Mouse (Mus musculus) forebrain, embryonic 16.5 days (tissue): ENCODE measurements around the gene Trappc6a. TPM values are rescaled to one million over a fixed set of nuclear protein-coding genes. Genes with fewer than 3 reads are reported as not detected.

Experiments used
- ATAC-seq: fragments of 200-750 bp; cut with Nextera tagmentation; 2 replicates; pipeline ENCODE4 v1.8.0; 2017; ENCODE audit warnings: mild to moderate bottlenecking, moderate library complexity
- H3K27ac ChIP-seq: fragments of 300-500 bp; sonication (generic); 2 replicates; pipeline ENCODE4 v1.5.1; 2014; ENCODE audit warnings: low read length, control low read depth
- H3K27me3 ChIP-seq: fragments of 300-500 bp; sonication (generic); replicated peaks from 2 replicates; pipeline ENCODE4 v1.6.1; 2014; ENCODE audit warnings: low read length; ENCODE audit not compliant: control insufficient read depth, insufficient read depth
- H3K36me3 ChIP-seq: fragments of 300-500 bp; sonication (generic); 2 replicates; pipeline ENCODE4 v1.6.1; 2014; ENCODE audit not compliant: control insufficient read depth, insufficient read depth
- H3K4me1 ChIP-seq: fragments of 300-500 bp; sonication (generic); replicated peaks from 2 replicates; pipeline ENCODE4 v1.6.1; 2014; ENCODE audit warnings: low read length; ENCODE audit not compliant: control insufficient read depth, insufficient read depth
- H3K4me2 ChIP-seq: fragments of 300-500 bp; sonication (generic); 2 replicates; pipeline ENCODE4 v1.6.1; 2014; ENCODE audit warnings: mild to moderate bottlenecking, low read length, control low read depth
- H3K4me3 ChIP-seq: fragments of 300-500 bp; sonication (generic); replicated peaks from 2 replicates; pipeline ENCODE4 v1.5.1; 2014; ENCODE audit warnings: mild to moderate bottlenecking, low read length, control low read depth
- H3K9ac ChIP-seq: fragments of 300-500 bp; sonication (generic); replicated peaks from 2 replicates; pipeline ENCODE4 v1.6.1; 2014; ENCODE audit warnings: low read depth, low read length, control low read depth
- H3K9me3 ChIP-seq: fragments of 300-500 bp; sonication (generic); 2 replicates; pipeline ENCODE4 v1.6.1; 2016; ENCODE audit warnings: low read length; ENCODE audit not compliant: control insufficient read depth
- WGBS: fragments of 180-500 bp; shearing (Covaris S2); extraction: QIAGEN DNeasy Blood & Tissue Kit; methylation state at CpG from one replicate; pipeline ENCODE4 v1.1.7; 2014; 5-methylcytosine and 5-hydroxymethylcytosine counted together
- polyA plus RNA-seq: library from polyadenylated mRNA; unstranded; fragments of >200 nt; fragmentation: Nextera tagmentation; extraction: Ambion mirVana; gene quantifications from 2 replicates; pipeline ENCODE4 v1.2.1, GENCODE M21; 2015

Gene Trappc6a
- polyA plus RNA-seq, 1 experiment from 2014 or later, result 31.2 TPM

DNA sequence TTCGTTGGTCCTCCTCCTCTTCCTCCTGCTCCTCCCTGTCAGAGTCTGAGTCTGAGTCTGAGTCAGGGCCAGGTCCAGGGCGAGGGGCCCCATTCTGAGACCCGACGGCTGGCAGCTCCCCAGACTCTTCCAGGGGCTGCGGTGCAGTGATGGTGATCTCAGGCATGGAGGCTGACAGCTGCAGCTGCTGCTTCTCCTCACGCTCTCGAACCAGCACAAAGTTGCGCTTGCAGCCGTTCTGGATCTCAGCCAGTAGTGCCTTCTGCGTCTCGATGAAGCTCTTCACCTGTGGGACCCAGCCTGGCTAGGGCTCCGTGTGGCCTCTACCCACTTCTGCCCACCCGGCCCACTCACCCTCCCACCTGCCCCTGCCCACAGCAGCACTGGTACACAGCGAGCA is 24.0 kb downstream of the Trappc6a start:
- no peaks in the 10 kb centered on the region for H3K4me1 ChIP-seq
- no peak overlapping the region for H3K4me3 ChIP-seq
- no peak overlapping the region for H3K4me2 ChIP-seq
- WGBS, result 86% methylated on average over 14 of the region's 14 CpGs
- H3K9ac ChIP-seq, result no peak overlapping the region
- ATAC-seq, result no peak
- no peaks in the 10 kb centered on the region for H3K9me3 ChIP-seq
- H3K36me3 ChIP-seq, result peaks cover 21% of the 10 kb centered on the region; the same call in 1 of the 2 replicates
- H3K27ac ChIP-seq, result no peak overlapping the region
- no peaks in the 10 kb centered on the region for H3K27me3 ChIP-seq

DNA sequence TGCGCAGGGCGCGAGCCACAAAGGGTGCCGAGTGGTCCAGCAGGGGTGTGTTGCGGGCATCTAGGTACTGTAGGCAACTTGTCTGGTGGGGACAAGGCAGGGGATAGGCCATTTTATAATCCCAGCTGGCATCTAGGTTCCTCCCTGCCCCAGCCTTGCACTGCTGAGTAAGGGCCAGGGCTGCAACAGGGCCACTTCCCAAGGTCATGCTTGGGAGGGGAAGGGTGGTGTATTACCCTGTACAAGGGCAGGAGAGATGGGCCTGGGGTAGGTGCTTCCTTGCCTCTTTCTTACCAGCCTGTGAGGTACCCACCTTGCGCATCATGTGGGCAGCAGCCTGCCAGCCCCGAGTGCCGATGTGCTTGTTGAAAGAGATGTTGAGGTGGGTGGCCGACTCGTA is 26.5 kb downstream of the Trappc6a start:
- Histone ChIP-seq H3K36me3 (peaks cover 21% of the 10 kb centered on the region; the same call in 1 of the 2 replicates), H3K27ac (no peak overlapping the region), H3K4me1 (no peaks in the 10 kb centered on the region), H3K9ac (no peak overlapping the region), H3K4me2 (no peak overlapping the region), H3K27me3 (no peaks in the 10 kb centered on the region), H3K4me3 (no peak overlapping the region), H3K9me3 (no peaks in the 10 kb centered on the region)
- no peak for ATAC-seq
- WGBS, result 96% methylated on average over 10 of the region's 10 CpGs

- Histone ChIP-seq H3K4me1 (peaks cover 26% of the 10 kb centered on the region), H3K4me2 (no peak overlapping the region), H3K4me3 (no peak overlapping the region), H3K36me3 (no peaks in the 10 kb centered on the region), H3K27ac (no peak overlapping the region), H3K9me3 (no peaks in the 10 kb centered on the region), H3K9ac (no peak overlapping the region), H3K27me3 (no peaks in the 10 kb centered on the region)
- 60% methylated on average over 2 of the region's 2 CpGs for WGBS
- ATAC-seq, result no peak
Observed at GRCm38 (mm10) chr7:19540771-19541566, 32.8 kb downstream of the Trappc6a start.

GRCm38 (mm10) chr7:19541681-19542154 is 33.5 kb downstream of the Trappc6a start:
- Histone ChIP-seq H3K27ac (peak overlapping the region; percentile 52), H3K27me3 (no peaks in the 10 kb centered on the region), H3K9ac (0 out of 2 replicates have a peak overlapping the region, but pooled peaks have one; percentile 18), H3K9me3 (no peaks in the 10 kb centered on the region), H3K4me2 (no peak overlapping the region), H3K36me3 (no peaks in the 10 kb centered on the region), H3K4me1 (peaks cover 30% of the 10 kb centered on the region), H3K4me3 (no peak overlapping the region)
- WGBS, result 54% methylated on average over 7 of the region's 7 CpGs
- no peak; the same call in 1 of the 2 replicates for ATAC-seq

- Histone ChIP-seq H3K27me3 (no peaks in the 10 kb centered on the region), H3K4me3 (no peak overlapping the region), H3K9me3 (no peaks in the 10 kb centered on the region), H3K36me3 (no peaks in the 10 kb centered on the region), H3K9ac (0 out of 2 replicates have a peak overlapping the region, but pooled peaks have one; percentile 18), H3K4me2 (peak overlapping the region; percentile 11; the same call in 1 of the 2 replicates), H3K27ac (peak overlapping the region; percentile 52), H3K4me1 (peaks cover 30% of the 10 kb centered on the region)
- WGBS, result 43% methylated on average over 8 of the region's 8 CpGs
- peak; percentile 94 for ATAC-seq
Observed at GRCm38 (mm10) chr7:19542155-19542691, 34.0 kb downstream of the Trappc6a start.

DNA sequence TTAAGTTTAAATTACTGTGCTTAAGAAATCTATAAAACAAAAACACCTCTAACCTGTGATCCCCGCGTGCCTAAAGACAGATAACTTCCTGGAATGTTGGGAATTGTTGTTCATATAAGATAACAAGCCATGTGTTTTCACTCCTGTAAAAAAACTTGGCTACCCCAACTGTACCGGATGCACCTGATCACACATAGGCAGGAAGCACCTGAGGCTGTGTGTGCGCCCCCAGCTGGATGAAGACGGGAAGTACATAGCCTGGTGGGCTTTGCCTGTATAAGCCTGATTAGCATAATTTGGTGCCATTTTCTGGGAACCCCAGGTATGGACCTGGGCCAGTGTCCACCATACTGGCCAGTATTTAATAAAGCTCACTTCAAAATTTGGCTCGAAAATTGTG is 35.4 kb downstream of the Trappc6a start:
- H3K27ac ChIP-seq, result no peak overlapping the region
- no peaks in the 10 kb centered on the region for H3K36me3 ChIP-seq
- 57% methylated on average over 6 of the region's 6 CpGs for WGBS
- no peak for ATAC-seq
- H3K9me3 ChIP-seq, result no peaks in the 10 kb centered on the region
- no peak overlapping the region for H3K9ac ChIP-seq
- H3K27me3 ChIP-seq, result no peaks in the 10 kb centered on the region
- H3K4me1 ChIP-seq, result peaks cover 30% of the 10 kb centered on the region
- H3K4me3 ChIP-seq, result no peak overlapping the region
- H3K4me2 ChIP-seq, result no peak overlapping the region

- no peak overlapping the region for H3K4me2 ChIP-seq
- no peak overlapping the region for H3K27ac ChIP-seq
- 63% methylated on average over 3 of the region's 3 CpGs for WGBS
- H3K36me3 ChIP-seq, result no peaks in the 10 kb centered on the region
- H3K27me3 ChIP-seq, result no peaks in the 10 kb centered on the region
- no peak overlapping the region for H3K9ac ChIP-seq
- no peak overlapping the region for H3K4me3 ChIP-seq
- ATAC-seq, result no peak
- no peaks in the 10 kb centered on the region for H3K9me3 ChIP-seq
- peaks cover 29% of the 10 kb centered on the region for H3K4me1 ChIP-seq
Observed at GRCm38 (mm10) chr7:19546007-19546406, 37.8 kb downstream of the Trappc6a start.

- H3K4me2 ChIP-seq, result no peak overlapping the region
- no peaks in the 10 kb centered on the region for H3K9me3 ChIP-seq
- H3K27ac ChIP-seq, result no peak overlapping the region
- peaks cover 15% of the 10 kb centered on the region for H3K4me1 ChIP-seq
- ATAC-seq, result no peak
- no peaks in the 10 kb centered on the region for H3K27me3 ChIP-seq
- no peaks in the 10 kb centered on the region for H3K36me3 ChIP-seq
- no peak overlapping the region for H3K4me3 ChIP-seq
- no peak overlapping the region for H3K9ac ChIP-seq
- 75% methylated on average over 2 of the region's 2 CpGs for WGBS
Observed at GRCm38 (mm10) chr7:19547344-19547969, 39.3 kb downstream of the Trappc6a start.

GRCm38 (mm10) chr7:19549394-19549793 is 41.2 kb downstream of the Trappc6a start:
- Histone ChIP-seq H3K4me3 (no peak overlapping the region), H3K27ac (no peak overlapping the region), H3K9ac (no peak overlapping the region), H3K4me2 (no peak overlapping the region), H3K27me3 (no peaks in the 10 kb centered on the region), H3K9me3 (no peaks in the 10 kb centered on the region), H3K4me1 (peaks cover 8% of the 10 kb centered on the region), H3K36me3 (no peaks in the 10 kb centered on the region)
- no peak for ATAC-seq
- WGBS, result 91% methylated on average over 10 of the region's 10 CpGs
